Mouse (Mus musculus) limb, embryonic 11.5 days (tissue): ENCODE results near the gene Nkain2. TPM values are rescaled to one million over a fixed set of nuclear protein-coding genes. Genes with fewer than 3 reads are reported as not detected.
"Not testable (repeated sequence)": the region's sequence is repeated elsewhere in the genome, so short reads cannot be mapped to it uniquely, and the experiment has no call there.

ENCODE experiments used
- ATAC-seq: fragments of 200-750 bp; cut with Nextera tagmentation; 2 replicates; pipeline ENCODE4 v1.8.0; 2017; ENCODE audit warnings: low read depth; ENCODE audit not compliant: insufficient number of reproducible peaks, low FRiP score, low TSS enrichment
- DNase-seq: peaks from one replicate; pipeline ENCODE4 v3.0.0-alpha.2; 2015; ENCODE audit warnings: low spot score
- H3K27ac ChIP-seq: fragments of 300-500 bp; sonication (generic); replicated peaks from 2 replicates; pipeline ENCODE4 v1.5.1; 2014; ENCODE audit warnings: low read depth, mild to moderate bottlenecking, low read length
- H3K27me3 ChIP-seq: fragments of 300-500 bp; sonication (generic); 2 replicates; pipeline ENCODE4 v1.6.1; 2014; ENCODE audit warnings: mild to moderate bottlenecking, low read length, mixed read lengths; ENCODE audit not compliant: control insufficient read depth, insufficient read depth
- H3K36me3 ChIP-seq: fragments of 300-500 bp; sonication (generic); 2 replicates; pipeline ENCODE4 v1.6.1; 2014; ENCODE audit warnings: mild to moderate bottlenecking, low read length, moderate library complexity, mixed read lengths; ENCODE audit not compliant: control insufficient read depth, insufficient read depth
- H3K4me1 ChIP-seq: fragments of 300-500 bp; sonication (generic); 2 replicates; pipeline ENCODE4 v1.6.1; 2014; ENCODE audit warnings: low read length, mixed read lengths; ENCODE audit not compliant: control insufficient read depth, insufficient read depth
- H3K4me2 ChIP-seq: fragments of 300-500 bp; sonication (generic); 2 replicates; pipeline ENCODE4 v1.6.1; 2014; ENCODE audit warnings: low read depth, mild to moderate bottlenecking, moderate library complexity; ENCODE audit not compliant: severe bottlenecking
- H3K4me3 ChIP-seq: fragments of 300-500 bp; sonication (generic); 2 replicates; pipeline ENCODE4 v1.5.1; 2014; ENCODE audit warnings: low read depth, low read length
- H3K9ac ChIP-seq: fragments of 300-500 bp; sonication (generic); 2 replicates; pipeline ENCODE4 v1.6.1; 2014; ENCODE audit warnings: mild to moderate bottlenecking, low read length
- H3K9me3 ChIP-seq: fragments of 300-500 bp; sonication (generic); 2 replicates; pipeline ENCODE4 v1.6.1; 2016; ENCODE audit warnings: low read length; ENCODE audit not compliant: control insufficient read depth
- WGBS: fragments of 180-500 bp; shearing (Covaris S2); extraction: QIAGEN DNeasy Blood & Tissue Kit; methylation state at CpG from one replicate; pipeline ENCODE4 v1.1.7; 2014; 5-methylcytosine and 5-hydroxymethylcytosine counted together
- polyA plus RNA-seq: library from polyadenylated mRNA; unstranded; fragments of >200 nt; fragmentation: Nextera tagmentation; extraction: Ambion mirVana; gene quantifications from 2 replicates; pipeline ENCODE4 v1.2.1, GENCODE M21; 2014

Gene Nkain2
- polyA plus RNA-seq, 1 experiment from 2014 or later: 0.20 TPM

- no peak overlapping the region for H3K4me2 ChIP-seq
- ATAC-seq (no peak), DNase-seq (no peak)
- WGBS: 94% methylated on average over 2 of the region's 2 CpGs
- no peak overlapping the region for H3K9ac ChIP-seq
- H3K4me3 ChIP-seq: no peak overlapping the region
- H3K4me1 ChIP-seq: no peaks in the 10 kb centered on the region
- H3K36me3 ChIP-seq: no peaks in the 10 kb centered on the region
- H3K27ac ChIP-seq: no peak overlapping the region
- no peaks in the 10 kb centered on the region for H3K27me3 ChIP-seq
- H3K9me3 ChIP-seq: no peaks in the 10 kb centered on the region
These were observed 943.0 kb downstream of the Nkain2 start for GRCm38 (mm10) chr10:31947178-31947726.

GRCm38 (mm10) chr10:31931961-31932360 lies 958.3 kb downstream of the Nkain2 start:
- H3K27me3 ChIP-seq: no peaks in the 10 kb centered on the region
- no peak overlapping the region for H3K4me2 ChIP-seq
- ATAC-seq (no peak), DNase-seq (no peak)
- H3K4me3 ChIP-seq: no peak overlapping the region
- no peak overlapping the region for H3K27ac ChIP-seq
- H3K9ac ChIP-seq: no peak overlapping the region
- H3K9me3 ChIP-seq: no peaks in the 10 kb centered on the region
- WGBS: 95% methylated on average over 2 of the region's 2 CpGs
- H3K36me3 ChIP-seq: no peaks in the 10 kb centered on the region
- no peaks in the 10 kb centered on the region for H3K4me1 ChIP-seq

- Histone ChIP-seq H3K9ac (no peak overlapping the region), H3K4me3 (no peak overlapping the region), H3K9me3 (no peaks in the 10 kb centered on the region), H3K4me2 (no peak overlapping the region), H3K27ac (no peak overlapping the region), H3K27me3 (no peaks in the 10 kb centered on the region), H3K4me1 (no peaks in the 10 kb centered on the region), H3K36me3 (no peaks in the 10 kb centered on the region)
- WGBS: 85% methylated on average over 5 of the region's 5 CpGs
- no peak for ATAC-seq
- no peak for DNase-seq
These were observed 962.6 kb downstream of the Nkain2 start for GRCm38 (mm10) chr10:31927657-31928056.

- not testable (repeated sequence) for H3K9ac ChIP-seq, H3K36me3 ChIP-seq, H3K4me2 ChIP-seq, H3K9me3 ChIP-seq, H3K27ac ChIP-seq, H3K4me3 ChIP-seq, DNase-seq, ATAC-seq, H3K4me1 ChIP-seq, H3K27me3 ChIP-seq
- WGBS: 93% methylated on average over 3 of the region's 3 CpGs
These were observed 969.4 kb downstream of the Nkain2 start for GRCm38 (mm10) chr10:31920901-31921300.

GRCm38 (mm10) chr10:31907488-31907887 lies 982.8 kb downstream of the Nkain2 start:
- Histone ChIP-seq H3K4me2 (no peak overlapping the region), H3K4me3 (no peak overlapping the region), H3K27me3 (no peaks in the 10 kb centered on the region), H3K36me3 (no peaks in the 10 kb centered on the region), H3K9ac (no peak overlapping the region), H3K4me1 (no peaks in the 10 kb centered on the region), H3K9me3 (no peaks in the 10 kb centered on the region), H3K27ac (no peak overlapping the region)
- 52% methylated on average over 3 of the region's 3 CpGs for WGBS
- DNase-seq (no peak), ATAC-seq (no peak)

GRCm38 (mm10) chr10:31899501-31899900 lies 990.8 kb downstream of the Nkain2 start:
- no peaks in the 10 kb centered on the region for H3K36me3 ChIP-seq
- H3K4me2 ChIP-seq: no peak overlapping the region
- no peak overlapping the region for H3K27ac ChIP-seq
- no peak for ATAC-seq
- no peaks in the 10 kb centered on the region for H3K27me3 ChIP-seq
- no peaks in the 10 kb centered on the region for H3K4me1 ChIP-seq
- 26% methylated on average over 2 of the region's 2 CpGs for WGBS
- no peak overlapping the region for H3K4me3 ChIP-seq
- no peaks in the 10 kb centered on the region for H3K9me3 ChIP-seq
- no peak overlapping the region for H3K9ac ChIP-seq
- no peak for DNase-seq

GRCm38 (mm10) chr10:31873323-31873895 lies 1016.9 kb downstream of the Nkain2 start:
- DNase-seq: no peak
- no peak overlapping the region for H3K4me3 ChIP-seq
- H3K27ac ChIP-seq: no peak overlapping the region
- no peaks in the 10 kb centered on the region for H3K9me3 ChIP-seq
- no peaks in the 10 kb centered on the region for H3K36me3 ChIP-seq
- no peaks in the 10 kb centered on the region for H3K27me3 ChIP-seq
- H3K4me1 ChIP-seq: no peaks in the 10 kb centered on the region
- H3K4me2 ChIP-seq: no peak overlapping the region
- no peak for ATAC-seq
- no peak overlapping the region for H3K9ac ChIP-seq
- 60% methylated on average over 4 of the region's 4 CpGs for WGBS

GRCm38 (mm10) chr10:31868275-31868674 lies 1022.0 kb downstream of the Nkain2 start:
- 77% methylated on average over 1 of the region's 1 CpGs for WGBS
- no peaks in the 10 kb centered on the region for H3K9me3 ChIP-seq
- H3K27ac ChIP-seq: no peak overlapping the region
- H3K27me3 ChIP-seq: no peaks in the 10 kb centered on the region
- no peak overlapping the region for H3K4me3 ChIP-seq
- H3K36me3 ChIP-seq: no peaks in the 10 kb centered on the region
- H3K4me2 ChIP-seq: no peak overlapping the region
- no peak overlapping the region for H3K9ac ChIP-seq
- no peak for ATAC-seq
- no peaks in the 10 kb centered on the region for H3K4me1 ChIP-seq
- DNase-seq: no peak

GRCm38 (mm10) chr10:31827041-31827440 lies 1063.2 kb downstream of the Nkain2 start:
- WGBS: 89% methylated on average over 1 of the region's 1 CpGs
- no peak overlapping the region for H3K9ac ChIP-seq
- no peak for ATAC-seq

More at GRCm38 (mm10) chr10:31827041-31827440, 1063.2 kb downstream of the Nkain2 start:
- H3K9me3 ChIP-seq: no peaks in the 10 kb centered on the region
- no peaks in the 10 kb centered on the region for H3K27me3 ChIP-seq
- H3K27ac ChIP-seq: no peak overlapping the region
- H3K4me2 ChIP-seq: no peak overlapping the region
- no peak overlapping the region for H3K4me3 ChIP-seq
- H3K4me1 ChIP-seq: no peaks in the 10 kb centered on the region
- no peaks in the 10 kb centered on the region for H3K36me3 ChIP-seq
- DNase-seq: no peak
